Mouse (Mus musculus) limb, embryonic 14.5 days (tissue): ENCODE measurements around the gene Taldo1. TPM values are rescaled to one million over a fixed set of nuclear protein-coding genes. Genes with fewer than 3 reads are reported as not detected.

Experiments
- ATAC-seq: fragments of 200-750 bp; cut with Nextera tagmentation; 2 replicates; pipeline ENCODE4 v1.8.0; 2017; ENCODE audit warnings: low read depth, moderate number of reproducible peaks, moderate TSS enrichment; ENCODE audit not compliant: low FRiP score
- DNase-seq: peaks from one replicate; pipeline ENCODE4 v3.0.0-alpha.2; 2015; ENCODE audit warnings: low spot score
- H3K27ac ChIP-seq: fragments of 300-500 bp; sonication (generic); replicated peaks from 2 replicates; pipeline ENCODE4 v1.5.1; 2014; ENCODE audit warnings: low read depth, mild to moderate bottlenecking, low read length, moderate library complexity, mixed read lengths
- H3K27me3 ChIP-seq: fragments of 300-500 bp; sonication (generic); 2 replicates; pipeline ENCODE4 v1.6.1; 2014; ENCODE audit warnings: low read length, mixed read lengths; ENCODE audit not compliant: control insufficient read depth, insufficient read depth
- H3K36me3 ChIP-seq: fragments of 300-500 bp; sonication (generic); 2 replicates; pipeline ENCODE4 v1.6.1; 2014; ENCODE audit warnings: mild to moderate bottlenecking, low read length, moderate library complexity, mixed read lengths; ENCODE audit not compliant: control insufficient read depth, insufficient read depth
- H3K4me1 ChIP-seq: fragments of 300-500 bp; sonication (generic); 2 replicates; pipeline ENCODE4 v1.6.1; 2014; ENCODE audit warnings: antibody characterized with exemption, low read length, mixed read lengths; ENCODE audit not compliant: control insufficient read depth, insufficient read depth
- H3K4me2 ChIP-seq: fragments of 300-500 bp; sonication (generic); replicated peaks from 2 replicates; pipeline ENCODE4 v1.6.1; 2014; ENCODE audit warnings: low read depth, mild to moderate bottlenecking, low read length, moderate library complexity; ENCODE audit not compliant: severe bottlenecking
- H3K4me3 ChIP-seq: fragments of 300-500 bp; sonication (generic); replicated peaks from 2 replicates; pipeline ENCODE4 v1.5.1; 2014; ENCODE audit warnings: low read length
- H3K9ac ChIP-seq: fragments of 300-500 bp; sonication (generic); 2 replicates; pipeline ENCODE4 v1.6.1; 2014; ENCODE audit warnings: mild to moderate bottlenecking, low read depth, low read length, moderate library complexity; ENCODE audit not compliant: severe bottlenecking
- H3K9me3 ChIP-seq: fragments of 300-500 bp; sonication (generic); 2 replicates; pipeline ENCODE4 v1.6.1; 2016; ENCODE audit warnings: low read length; ENCODE audit not compliant: control insufficient read depth
- POLR2A ChIP-seq: fragments of 200-500 bp; IDR thresholded peaks from 2 replicates; pipeline ENCODE4 v1.8.0; 2012; ENCODE audit warnings: inconsistent platforms, mild to moderate bottlenecking, moderate library complexity, borderline replicate concordance; ENCODE audit not compliant: insufficient read depth, insufficient read length; ENCODE audit errors: extremely low read depth
- WGBS: fragments of 180-500 bp; shearing (Covaris S2); extraction: QIAGEN DNeasy Blood & Tissue Kit; methylation state at CpG from one replicate; pipeline ENCODE4 v1.1.7; 2014; 5-methylcytosine and 5-hydroxymethylcytosine counted together
- polyA plus RNA-seq, 2 experiments: library from polyadenylated mRNA; depleted of rRNA in 1 of 2; stranded (reverse) in 1 of 2; unstranded in 1 of 2; fragments of >200 nt; fragmentation: Nextera tagmentation in 1 of 2; extraction: Ambion mirVana in 1 of 2; gene quantifications; 2 replicates each; pipeline versions ENCODE4 v1.2.1 to v1.2.3; 2012 to 2014

The Taldo1 gene
- polyA plus RNA-seq (2012; rRNA removed) (161 and 188 TPM in 2 replicates), polyA plus RNA-seq (2014; fragmentation: Nextera tagmentation; extraction: Ambion mirVana) (238 and 243 TPM in 2 replicates)

DNA sequence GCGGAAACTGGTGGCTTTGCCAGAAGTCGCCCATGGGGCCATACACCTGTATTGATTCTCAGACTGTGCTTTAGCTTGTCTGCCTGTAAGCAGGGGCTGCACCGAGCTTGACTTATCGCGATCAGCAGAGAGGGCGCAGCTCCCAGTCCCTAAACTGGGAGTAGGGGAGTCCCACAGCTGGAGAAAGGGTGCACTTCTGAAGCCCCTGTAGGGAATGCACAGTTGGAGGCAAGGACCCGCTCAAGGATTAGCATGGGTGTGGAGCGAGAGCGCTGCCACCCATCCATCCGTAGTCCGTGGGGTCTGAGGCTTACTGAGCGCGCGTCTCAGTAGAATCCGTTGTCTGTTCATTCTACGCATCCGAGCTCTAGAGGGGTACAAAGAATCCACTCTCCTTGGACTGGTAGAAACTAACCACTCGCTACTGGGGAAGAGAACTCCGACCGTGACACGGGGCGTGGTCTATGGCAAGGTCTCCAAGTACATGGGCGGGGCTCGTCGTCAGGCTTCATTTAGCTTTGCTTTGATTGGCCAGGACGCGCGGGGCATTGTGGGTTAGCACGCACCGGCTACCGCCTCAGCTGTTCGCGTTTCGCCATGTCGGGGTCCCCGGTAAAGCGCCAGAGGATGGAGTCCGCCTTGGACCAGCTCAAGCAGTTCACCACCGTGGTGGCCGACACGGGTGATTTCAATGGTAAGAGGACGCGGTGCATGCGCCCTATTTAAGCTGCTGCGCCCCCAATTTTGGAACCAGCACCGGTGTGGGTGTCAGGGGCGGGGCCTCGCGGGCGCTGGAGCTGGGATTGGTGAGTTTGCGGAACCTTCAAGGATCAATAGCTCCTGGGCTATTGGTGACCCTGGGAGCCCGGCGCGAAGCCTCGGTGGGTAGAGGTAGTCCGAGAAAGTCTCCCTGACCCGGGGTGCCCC lies at the start of gene Taldo1:
Gene Taldo1 (plus strand): TSS at position 575 of the 927 bp plus-strand sequence.
- Histone ChIP-seq H3K36me3 (0 out of 2 replicates have a peak, but pooled peaks cover 6% of the 10 kb centered on the region), H3K27me3 (no peaks in the 10 kb centered on the region), H3K4me1 (peaks cover 13% of the 10 kb centered on the region), H3K9ac (peak within 1 kb of the TSS; percentile 75), H3K4me2 (peak within 1 kb of the TSS; percentile 94), H3K4me3 (peak within 1 kb of the TSS; percentile 68), H3K9me3 (no peaks in the 10 kb centered on the region), H3K27ac (peak within 1 kb of the TSS; percentile 40; the same call in 1 of the 2 replicates)
- ATAC-seq, result peak; percentile 97
- DNase-seq, result peak; percentile 96
- under 1% methylated on average over 57 of the region's 57 CpGs for WGBS
- no peak for TF ChIP-seq POLR2A

DNA sequence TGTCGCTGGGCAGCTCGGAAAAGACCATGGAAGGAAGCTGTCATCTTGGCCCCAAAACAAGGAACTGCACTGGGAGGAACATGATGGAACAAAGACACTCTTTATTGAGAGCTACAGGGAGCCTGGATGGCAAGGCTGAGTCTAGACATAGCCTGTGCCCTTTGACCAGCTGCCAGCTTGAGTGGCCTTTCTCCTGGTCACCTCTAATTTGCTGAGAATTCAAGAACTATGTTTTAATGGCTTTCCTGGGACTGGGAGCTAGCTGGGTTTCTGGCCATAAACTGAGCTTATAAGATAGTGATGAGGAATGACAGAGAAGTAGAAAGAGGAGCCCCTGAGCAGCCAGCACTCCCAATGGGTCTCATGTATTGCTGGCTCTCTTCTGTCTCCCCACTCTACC lies 48.8 kb upstream of the Taldo1 start:
- H3K27me3 ChIP-seq, result no peaks in the 10 kb centered on the region
- H3K27ac ChIP-seq, result no peak overlapping the region
- no peak overlapping the region for H3K9ac ChIP-seq
- TF ChIP-seq POLR2A, result no peak
- H3K36me3 ChIP-seq, result no peaks in the 10 kb centered on the region
- WGBS, result 71% methylated on average over 2 of the region's 2 CpGs
- H3K4me1 ChIP-seq, result peaks cover 9% of the 10 kb centered on the region; the same call in 1 of the 2 replicates
- H3K4me3 ChIP-seq, result no peak overlapping the region
- H3K4me2 ChIP-seq, result no peak overlapping the region
- no peaks in the 10 kb centered on the region for H3K9me3 ChIP-seq
- no peak for DNase-seq
- ATAC-seq, result no peak

DNA sequence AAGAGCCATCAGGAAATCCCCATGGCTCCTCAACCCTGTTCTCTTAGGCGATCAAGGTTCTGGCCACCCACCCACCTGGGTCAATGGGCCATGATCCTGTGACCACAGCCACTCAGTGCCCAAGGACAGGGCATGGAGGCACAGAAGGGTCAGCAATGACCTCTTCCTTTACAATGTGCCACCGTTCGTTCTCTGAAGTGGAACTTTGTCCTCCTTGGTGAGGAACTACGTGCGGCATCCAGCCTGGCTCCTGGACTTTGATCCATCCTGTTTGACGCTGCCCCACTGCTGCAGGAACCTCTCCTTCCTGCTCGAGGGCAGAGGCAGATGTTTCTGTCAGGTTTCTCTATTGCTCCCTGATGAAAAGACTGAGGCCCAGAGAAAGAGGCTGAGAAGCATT lies 48.3 kb upstream of the Taldo1 start:
- DNase-seq (no peak), ATAC-seq (no peak)
- Histone ChIP-seq H3K9ac (no peak overlapping the region), H3K27ac (no peak overlapping the region), H3K4me3 (no peak overlapping the region), H3K36me3 (no peaks in the 10 kb centered on the region), H3K9me3 (no peaks in the 10 kb centered on the region), H3K4me2 (no peak overlapping the region), H3K4me1 (peaks cover 4% of the 10 kb centered on the region; the same call in 1 of the 2 replicates), H3K27me3 (no peaks in the 10 kb centered on the region)
- no peak for TF ChIP-seq POLR2A
- WGBS, result 68% methylated on average over 7 of the region's 7 CpGs

DNA sequence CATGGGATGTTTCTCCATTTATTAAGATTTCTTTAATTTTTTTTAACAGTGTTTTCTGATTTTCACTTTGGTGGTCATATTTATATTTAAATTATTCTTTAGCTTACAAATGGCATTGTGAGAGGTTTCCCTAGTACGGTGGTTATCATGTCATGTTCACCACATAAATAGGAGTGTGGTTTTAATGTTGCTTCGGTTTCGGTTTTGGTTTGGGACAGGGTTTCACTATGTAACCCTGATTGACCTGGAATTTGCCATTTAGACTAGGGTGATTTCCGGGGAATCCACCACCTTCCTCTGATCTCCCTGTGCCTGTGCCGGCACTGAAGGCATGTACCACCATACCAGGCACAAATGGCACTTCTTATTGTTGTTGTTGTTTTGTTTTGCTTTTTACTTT lies 47.2 kb upstream of the Taldo1 start:
- Histone ChIP-seq H3K27me3 (no peaks in the 10 kb centered on the region), H3K9me3 (no peaks in the 10 kb centered on the region), H3K9ac (no peak overlapping the region), H3K4me3 (no peak overlapping the region), H3K27ac (no peak overlapping the region), H3K4me2 (no peak overlapping the region), H3K4me1 (no peaks in the 10 kb centered on the region), H3K36me3 (no peaks in the 10 kb centered on the region)
- DNase-seq (no peak), ATAC-seq (no peak)
- WGBS, result 90% methylated on average over 5 of the region's 5 CpGs
- TF ChIP-seq POLR2A, result no peak

DNA sequence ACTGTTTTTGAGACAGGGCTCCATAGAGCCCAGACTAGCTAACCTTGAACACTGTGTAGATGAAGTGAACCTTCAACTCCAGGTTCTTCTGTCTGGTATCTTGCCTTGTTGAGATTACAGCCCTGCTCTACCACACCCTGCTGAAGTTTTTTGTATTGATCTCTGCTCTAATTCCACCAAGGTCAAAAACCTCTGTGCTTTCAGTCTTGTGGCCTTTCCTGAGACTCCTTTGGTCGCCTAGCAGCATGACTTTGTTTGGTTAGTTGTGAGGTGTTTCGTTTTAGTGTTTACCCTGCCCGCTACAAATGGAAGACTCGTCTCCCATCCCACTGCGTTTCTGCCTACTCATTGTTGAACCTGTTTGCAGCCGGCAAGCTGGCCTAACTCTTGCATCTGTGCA lies 40.9 kb upstream of the Taldo1 start:
- Histone ChIP-seq H3K9ac (no peak overlapping the region), H3K4me2 (no peak overlapping the region), H3K9me3 (no peaks in the 10 kb centered on the region), H3K27me3 (no peaks in the 10 kb centered on the region), H3K36me3 (no peaks in the 10 kb centered on the region), H3K4me1 (no peaks in the 10 kb centered on the region), H3K4me3 (no peak overlapping the region), H3K27ac (no peak overlapping the region)
- TF ChIP-seq POLR2A, result no peak
- 79% methylated on average over 6 of the region's 6 CpGs for WGBS
- DNase-seq, result no peak
- no peak for ATAC-seq
